Comparison of ENCODE assay signal across 1 mouse cellular context in genomic region chr11:21236996-21237395, GRCm38 (mm10).
TF ChIP-seq lines count a peak whose summit lies in the region.

No protein-coding gene starts in this region.

TF ChIP-seq in MEL, 35 proteins besides CTCF, POLR2A, EP300 and RAD21 (continued from another document):
- TF ChIP-seq GABPA (IDR thresholded peaks at IDR 0.05; ENCODE audit: low read depth, low read length) (no peak), ZC3H11A (IDR thresholded peaks at IDR 0.05; ENCODE audit: low read depth, low read length) (no peak), HCFC1 (IDR thresholded peaks at IDR 0.05; ENCODE audit: low read depth, low read length) (no peak), CHD1 (IDR thresholded peaks at IDR 0.05; ENCODE audit: low read depth, low read length) (no peak), UBTF (IDR thresholded peaks at IDR 0.05; ENCODE audit: borderline replicate concordance, insufficient read depth, low read depth, low read length) (no peak)
